Mouse (Mus musculus) kidney, adult 2 months (tissue): ENCODE data around the gene Pcyt1b. TPM values are rescaled to one million over a fixed set of nuclear protein-coding genes. Genes with fewer than 3 reads are reported as not detected.
A peak's percentile ranks its signal among the peaks of the same experiment; 100 is the strongest.

Experiments
- DNase-seq: peaks from one replicate; pipeline ENCODE4 v3.0.0; 2021
- H3K27ac ChIP-seq: fragments of 200-500 bp; 2 replicates; pipeline ENCODE4 v1.5.1; 2012; ENCODE audit warnings: low read depth, low read length, control low read depth, inconsistent platforms; ENCODE audit not compliant: insufficient read depth
- H3K27me3 ChIP-seq: fragments of 200-500 bp; replicated peaks from 2 replicates; pipeline ENCODE4 v1.6.1; 2012; ENCODE audit warnings: mild to moderate bottlenecking, moderate library complexity, low read length, inconsistent platforms; ENCODE audit not compliant: control insufficient read depth, insufficient read depth
- H3K36me3 ChIP-seq: fragments of 200-500 bp; 2 replicates; pipeline ENCODE4 v1.6.1; 2012; ENCODE audit warnings: mild to moderate bottlenecking, moderate library complexity, low read length, inconsistent platforms; ENCODE audit not compliant: control insufficient read depth, insufficient read depth
- H3K4me1 ChIP-seq: fragments of 200-500 bp; 2 replicates; pipeline ENCODE4 v1.6.1; 2011; ENCODE audit warnings: low read length; ENCODE audit not compliant: control insufficient read depth, insufficient read depth
- H3K4me3 ChIP-seq: fragments of 200-500 bp; 2 replicates; pipeline ENCODE4 v1.5.1; 2011; ENCODE audit warnings: mild to moderate bottlenecking, low read depth, low read length, control low read depth; ENCODE audit not compliant: insufficient read depth
- CTCF ChIP-seq: fragments of 200-500 bp; conservative IDR thresholded peaks from 2 replicates; pipeline ENCODE4 v1.5.1; 2011; ENCODE audit warnings: low read depth, mild to moderate bottlenecking, control low read depth, low read length, moderate library complexity, mixed read lengths; ENCODE audit not compliant: insufficient read depth, insufficient read length
- POLR2A ChIP-seq: fragments of 200-500 bp; IDR thresholded peaks from one replicate; pipeline ENCODE4 v1.6.1; 2011; ENCODE audit warnings: low read depth, low read length, control low read depth
- WGBS: fragments of 180-500 bp; shearing (Covaris S2); methylation state at CpG from one replicate; pipeline ENCODE4 v1.1.7; 2018; 5-methylcytosine and 5-hydroxymethylcytosine counted together
- polyA plus RNA-seq: library from polyadenylated mRNA; depleted of rRNA; stranded (reverse); fragments of >200 nt; gene quantifications from 2 replicates; pipeline ENCODE4 v1.2.3, GENCODE M21; 2012; rRNA removed

The Pcyt1b gene
- polyA plus RNA-seq: 0.05 and 0.11 TPM in 2 replicates

DNA sequence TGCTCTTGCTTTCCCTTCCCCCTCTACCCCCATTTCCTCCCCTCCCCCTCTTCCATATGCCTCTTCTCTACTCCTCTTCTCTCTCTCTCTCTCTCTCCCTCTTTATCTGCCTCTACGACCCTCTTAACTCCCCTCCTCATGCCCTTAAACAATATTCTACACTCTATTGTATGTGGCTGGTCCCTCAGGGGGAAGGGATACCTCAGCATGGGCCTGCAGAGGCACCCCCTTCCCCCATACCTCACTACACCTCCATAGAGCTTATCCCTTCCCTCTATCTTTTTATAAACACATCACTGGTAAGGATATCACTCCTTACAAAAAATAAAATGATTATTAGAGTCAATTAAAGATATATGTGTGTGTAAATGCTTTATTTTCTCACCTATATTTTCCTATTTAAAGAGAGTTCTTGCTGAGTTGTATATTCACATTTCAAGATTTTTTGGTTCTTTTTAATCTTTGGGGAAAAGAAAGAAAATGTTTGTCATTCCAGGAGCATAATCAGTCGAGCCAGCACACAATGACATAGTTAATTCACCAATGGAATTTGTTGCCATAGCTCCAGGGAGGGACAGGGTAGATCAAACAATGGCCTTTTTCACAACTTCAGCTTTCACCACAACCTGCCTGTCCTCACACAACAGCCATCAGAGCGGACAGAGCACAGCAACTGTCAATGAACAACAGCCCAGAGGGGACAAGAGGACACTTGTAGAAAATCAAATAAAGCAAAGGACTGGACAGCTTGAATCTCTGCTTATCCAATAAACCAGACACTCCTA lies at the start of gene Pcyt1b:
Gene Pcyt1b, plus strand, starts transcription at position 646 of the 785 bp plus-strand sequence.
- Histone ChIP-seq H3K36me3 (no peaks in the 10 kb centered on the region), H3K4me3 (no peak within 1 kb of the TSS), H3K27me3 (no peaks in the 10 kb centered on the region), H3K4me1 (no peaks in the 10 kb centered on the region), H3K27ac (no peak within 1 kb of the TSS)
- no peak for TF ChIP-seq CTCF
- no peak for TF ChIP-seq POLR2A
- DNase-seq: no peak
- 31% methylated on average over 3 of the region's 3 CpGs for WGBS

DNA sequence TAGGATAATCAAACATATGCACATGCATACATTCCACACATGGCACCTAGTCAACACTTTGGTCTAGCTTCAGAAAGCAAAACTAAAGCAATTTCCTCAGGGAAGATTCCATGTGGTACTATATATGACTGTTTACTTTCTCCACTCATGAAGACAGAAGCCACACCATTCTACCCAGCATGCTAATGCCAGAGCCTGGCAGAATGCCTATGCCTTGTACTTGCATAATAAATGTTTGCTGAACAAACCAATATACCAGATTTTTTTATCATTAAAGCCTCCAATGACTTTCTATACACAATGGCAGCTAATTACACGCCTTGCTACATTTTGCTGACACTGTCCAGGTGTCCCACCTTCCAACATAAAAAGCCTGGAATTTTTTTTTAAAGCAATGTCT lies 24.4 kb upstream of the Pcyt1b start:
- no peak overlapping the region for H3K27ac ChIP-seq
- no peaks in the 10 kb centered on the region for H3K4me1 ChIP-seq
- H3K36me3 ChIP-seq: no peaks in the 10 kb centered on the region
- WGBS: 65% methylated on average over 1 of the region's 1 CpGs
- no peak overlapping the region for H3K4me3 ChIP-seq
- no peaks in the 10 kb centered on the region for H3K27me3 ChIP-seq
- DNase-seq: no peak
- TF ChIP-seq CTCF: no peak
- TF ChIP-seq POLR2A: no peak

DNA sequence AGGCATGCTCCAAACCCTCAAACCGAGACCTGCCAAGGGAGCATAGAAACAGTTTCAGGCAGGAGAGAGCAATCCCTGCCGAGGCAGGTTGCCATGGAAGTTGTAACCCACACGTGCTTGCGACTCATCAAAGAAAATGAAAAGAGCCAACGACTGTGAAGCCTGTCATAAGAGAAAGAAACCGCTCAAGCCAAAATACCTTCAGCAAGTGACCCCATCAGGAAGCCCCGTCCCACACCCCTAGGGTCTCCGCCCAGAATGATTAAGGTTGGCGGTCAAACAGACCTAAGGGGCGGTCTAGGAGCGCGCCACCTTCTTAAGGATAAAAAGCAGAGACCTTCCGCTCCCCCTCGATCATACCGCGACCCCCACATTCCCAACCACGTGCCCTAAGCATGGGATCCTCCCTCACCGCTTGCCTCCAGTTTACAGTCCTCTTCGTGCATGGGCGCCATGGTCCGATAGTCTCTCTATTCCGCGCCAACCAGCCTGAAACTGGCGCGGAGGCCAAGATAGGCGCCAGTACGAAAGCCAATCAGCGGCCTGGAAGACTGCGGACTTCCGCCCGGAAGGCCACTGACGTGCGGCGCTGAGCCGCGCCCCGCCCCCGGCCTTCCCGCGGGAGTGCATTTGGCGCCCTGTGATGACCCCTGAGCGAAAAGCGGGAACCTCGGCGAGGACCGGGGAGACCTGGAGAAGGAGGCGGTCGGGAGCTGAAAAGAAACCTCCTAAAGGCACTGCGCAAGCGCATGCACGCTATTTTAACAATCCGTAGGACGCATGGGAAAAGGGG lies 22.8 kb upstream of the Pcyt1b start, which contains the start of gene Pola1:
Gene Pola1, minus strand, starts transcription at position 499 of the 793 bp plus-strand sequence.
- Histone ChIP-seq H3K27ac (peak within 1 kb of the TSS; percentile 59; the same call in 1 of the 2 replicates), H3K27me3 (no peaks in the 10 kb centered on the region), H3K36me3 (no peaks in the 10 kb centered on the region), H3K4me1 (no peaks in the 10 kb centered on the region), H3K4me3 (peak within 1 kb of the TSS; percentile 81)
- WGBS: under 1% methylated on average over 53 of the region's 53 CpGs
- TF ChIP-seq POLR2A (no peak), CTCF (no peak)
- DNase-seq: peak; percentile 92

GRCm38 (mm10) chrX:93634861-93635375 lies 19.7 kb upstream of the Pcyt1b start:
- Histone ChIP-seq H3K27me3 (no peaks in the 10 kb centered on the region), H3K4me1 (no peaks in the 10 kb centered on the region), H3K27ac (no peak overlapping the region), H3K4me3 (no peak overlapping the region), H3K36me3 (no peaks in the 10 kb centered on the region)
- peak; percentile 19 for DNase-seq
- WGBS: 51% methylated on average over 2 of the region's 2 CpGs
- TF ChIP-seq POLR2A: no peak

DNA sequence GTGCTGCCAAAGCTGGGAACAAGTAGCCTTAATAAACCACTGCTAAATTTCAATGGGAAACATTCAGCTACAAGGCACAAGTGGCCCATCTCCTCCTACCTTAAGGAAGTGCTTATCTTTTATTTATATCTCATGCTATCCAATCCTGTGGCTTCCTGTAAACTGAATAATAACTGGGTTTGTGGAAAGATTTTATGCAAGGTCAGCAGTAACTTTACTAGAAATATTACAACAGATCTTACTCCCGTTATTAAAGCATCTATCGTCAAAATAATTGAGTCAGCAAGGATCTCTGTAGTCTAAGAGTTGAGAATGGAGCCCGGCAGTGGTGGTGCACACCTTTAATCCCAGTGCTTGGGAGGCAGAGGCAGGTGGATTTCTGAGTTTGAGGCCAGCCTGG lies 11.1 kb upstream of the Pcyt1b start:
- Histone ChIP-seq H3K4me1 (no peaks in the 10 kb centered on the region), H3K27ac (no peak overlapping the region), H3K4me3 (no peak overlapping the region), H3K27me3 (no peaks in the 10 kb centered on the region), H3K36me3 (no peaks in the 10 kb centered on the region)
- no peak for DNase-seq
- WGBS: 86% methylated on average over 3 of the region's 3 CpGs
- TF ChIP-seq POLR2A (no peak), CTCF (no peak)

DNA sequence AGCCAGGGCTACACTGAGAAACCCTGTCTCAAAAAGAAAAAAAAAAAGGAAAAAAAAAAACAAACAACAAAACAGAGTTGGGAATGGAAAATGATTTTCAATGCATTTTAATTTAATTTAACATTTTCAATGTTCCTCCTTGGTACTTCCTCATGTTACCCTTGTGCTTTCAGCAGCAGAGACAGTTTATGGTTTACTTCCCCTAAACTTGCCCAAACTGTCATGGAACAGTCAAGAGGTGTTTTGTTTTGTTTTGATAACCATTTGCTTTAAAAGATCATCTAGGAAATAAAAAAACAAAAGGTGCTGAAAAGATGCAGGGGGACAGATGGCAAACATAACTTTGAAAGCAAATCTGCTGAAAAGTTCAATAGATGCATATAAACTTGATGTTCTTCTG lies 10.6 kb upstream of the Pcyt1b start:
- no peak for DNase-seq
- Histone ChIP-seq H3K27me3 (no peaks in the 10 kb centered on the region), H3K4me3 (no peak overlapping the region), H3K36me3 (no peaks in the 10 kb centered on the region), H3K27ac (no peak overlapping the region), H3K4me1 (no peaks in the 10 kb centered on the region)
- TF ChIP-seq CTCF (no peak), POLR2A (no peak)

GRCm38 (mm10) chrX:93650738-93651137 lies 3.9 kb upstream of the Pcyt1b start:
- TF ChIP-seq POLR2A (no peak), CTCF (no peak)
- no peak overlapping the region for H3K27ac ChIP-seq
- H3K4me1 ChIP-seq: no peaks in the 10 kb centered on the region
- no peak overlapping the region for H3K4me3 ChIP-seq
- 95% methylated on average over 2 of the region's 2 CpGs for WGBS
- H3K36me3 ChIP-seq: no peaks in the 10 kb centered on the region
- H3K27me3 ChIP-seq: no peaks in the 10 kb centered on the region
- no peak for DNase-seq
